Mouse (Mus musculus): ENCODE results near the gene Bsg. TPM values are rescaled to one million over a fixed set of nuclear protein-coding genes. Genes with fewer than 3 reads are reported as not detected.
"Not testable (repeated sequence)": the region's sequence is repeated elsewhere in the genome, so short reads cannot be mapped to it uniquely, and the experiment has no call there.

The Bsg gene
- total RNA-seq, 1 experiment from 2014 or later = 235 TPM

- peak in 1 of 2 experiments; percentile 36; a peak in 1 of 4 replicates for ATAC-seq (replicated peaks in 1 of 2; ENCODE audit: insufficient read depth in 1 of 2, low FRiP score in 2 of 2, low TSS enrichment in 1 of 2, low read depth in 1 of 2, poor library complexity in 2 of 2, severe bottlenecking in 2 of 2)
These were observed 8.1 kb upstream of the Bsg start for GRCm38 (mm10) chr10:79696129-79696651.

GRCm38 (mm10) chr10:79697916-79698315 is 6.4 kb upstream of the Bsg start:
- no peak for ATAC-seq (replicated peaks in 1 of 2; ENCODE audit: insufficient read depth in 1 of 2, low FRiP score in 2 of 2, low TSS enrichment in 1 of 2, low read depth in 1 of 2, poor library complexity in 2 of 2, severe bottlenecking in 2 of 2)

GRCm38 (mm10) chr10:79698459-79698858 is 5.8 kb upstream of the Bsg start:
- ATAC-seq (replicated peaks in 1 of 2; ENCODE audit: insufficient read depth in 1 of 2, low FRiP score in 2 of 2, low TSS enrichment in 1 of 2, low read depth in 1 of 2, poor library complexity in 2 of 2, severe bottlenecking in 2 of 2) = no peak

- ATAC-seq (replicated peaks in 1 of 2; ENCODE audit: insufficient read depth in 1 of 2, low FRiP score in 2 of 2, low TSS enrichment in 1 of 2, low read depth in 1 of 2, poor library complexity in 2 of 2, severe bottlenecking in 2 of 2) = no peak
These were observed 3.6 kb upstream of the Bsg start for GRCm38 (mm10) chr10:79700676-79701075.

GRCm38 (mm10) chr10:79701443-79702129 is 2.7 kb upstream of the Bsg start:
- no peak for ATAC-seq (replicated peaks in 1 of 2; ENCODE audit: insufficient read depth in 1 of 2, low FRiP score in 2 of 2, low TSS enrichment in 1 of 2, low read depth in 1 of 2, poor library complexity in 2 of 2, severe bottlenecking in 2 of 2)

GRCm38 (mm10) chr10:79702970-79703369 is 1.3 kb upstream of the Bsg start:
- ATAC-seq (replicated peaks in 1 of 2; ENCODE audit: insufficient read depth in 1 of 2, low FRiP score in 2 of 2, low TSS enrichment in 1 of 2, low read depth in 1 of 2, poor library complexity in 2 of 2, severe bottlenecking in 2 of 2) = not testable (repeated sequence)

- ATAC-seq (replicated peaks in 1 of 2; ENCODE audit: insufficient read depth in 1 of 2, low FRiP score in 2 of 2, low TSS enrichment in 1 of 2, low read depth in 1 of 2, poor library complexity in 2 of 2, severe bottlenecking in 2 of 2) = no peak
These were observed 750 bp upstream of the Bsg start for GRCm38 (mm10) chr10:79703541-79703940.

GRCm38 (mm10) chr10:79704970-79705360 is 674 bp downstream of the Bsg start:
- no peak for ATAC-seq (replicated peaks in 1 of 2; ENCODE audit: insufficient read depth in 1 of 2, low FRiP score in 2 of 2, low TSS enrichment in 1 of 2, low read depth in 1 of 2, poor library complexity in 2 of 2, severe bottlenecking in 2 of 2)

- ATAC-seq (replicated peaks in 1 of 2; ENCODE audit: insufficient read depth in 1 of 2, low FRiP score in 2 of 2, low TSS enrichment in 1 of 2, low read depth in 1 of 2, poor library complexity in 2 of 2, severe bottlenecking in 2 of 2) = no peak; a peak in 1 of 4 replicates
These were observed 1.7 kb downstream of the Bsg start for GRCm38 (mm10) chr10:79705951-79706350.

- no peak for ATAC-seq (replicated peaks in 1 of 2; ENCODE audit: insufficient read depth in 1 of 2, low FRiP score in 2 of 2, low TSS enrichment in 1 of 2, low read depth in 1 of 2, poor library complexity in 2 of 2, severe bottlenecking in 2 of 2)
These were observed 2.3 kb downstream of the Bsg start for GRCm38 (mm10) chr10:79706406-79707094.

GRCm38 (mm10) chr10:79707162-79707561 is 2.9 kb downstream of the Bsg start:
- no peak for ATAC-seq (replicated peaks in 1 of 2; ENCODE audit: insufficient read depth in 1 of 2, low FRiP score in 2 of 2, low TSS enrichment in 1 of 2, low read depth in 1 of 2, poor library complexity in 2 of 2, severe bottlenecking in 2 of 2)

GRCm38 (mm10) chr10:79707759-79708158 is 3.5 kb downstream of the Bsg start:
- no peak for ATAC-seq (replicated peaks in 1 of 2; ENCODE audit: insufficient read depth in 1 of 2, low FRiP score in 2 of 2, low TSS enrichment in 1 of 2, low read depth in 1 of 2, poor library complexity in 2 of 2, severe bottlenecking in 2 of 2)

GRCm38 (mm10) chr10:79708668-79709067 is 4.4 kb downstream of the Bsg start:
- no peak for ATAC-seq (replicated peaks in 1 of 2; ENCODE audit: insufficient read depth in 1 of 2, low FRiP score in 2 of 2, low TSS enrichment in 1 of 2, low read depth in 1 of 2, poor library complexity in 2 of 2, severe bottlenecking in 2 of 2)

- no peak for ATAC-seq (replicated peaks in 1 of 2; ENCODE audit: insufficient read depth in 1 of 2, low FRiP score in 2 of 2, low TSS enrichment in 1 of 2, low read depth in 1 of 2, poor library complexity in 2 of 2, severe bottlenecking in 2 of 2)
These were observed 5.0 kb downstream of the Bsg start for GRCm38 (mm10) chr10:79709307-79709706.

- 0 out of 4 replicates have a peak, but pooled peaks of 1 of the 2 experiments have one; percentile 15 for ATAC-seq (replicated peaks in 1 of 2; ENCODE audit: insufficient read depth in 1 of 2, low FRiP score in 2 of 2, low TSS enrichment in 1 of 2, low read depth in 1 of 2, poor library complexity in 2 of 2, severe bottlenecking in 2 of 2)
These were observed 7.7 kb downstream of the Bsg start for GRCm38 (mm10) chr10:79712029-79712428.

GRCm38 (mm10) chr10:79712499-79713126 is 8.3 kb downstream of the Bsg start:
- ATAC-seq (replicated peaks in 1 of 2; ENCODE audit: insufficient read depth in 1 of 2, low FRiP score in 2 of 2, low TSS enrichment in 1 of 2, low read depth in 1 of 2, poor library complexity in 2 of 2, severe bottlenecking in 2 of 2) = peak; percentile 46 to 51; a peak in 3 of 4 replicates

- ATAC-seq (replicated peaks in 1 of 2; ENCODE audit: insufficient read depth in 1 of 2, low FRiP score in 2 of 2, low TSS enrichment in 1 of 2, low read depth in 1 of 2, poor library complexity in 2 of 2, severe bottlenecking in 2 of 2) = no peak
These were observed 8.9 kb downstream of the Bsg start for GRCm38 (mm10) chr10:79713163-79713562.

- ATAC-seq (replicated peaks in 1 of 2; ENCODE audit: insufficient read depth in 1 of 2, low FRiP score in 2 of 2, low TSS enrichment in 1 of 2, low read depth in 1 of 2, poor library complexity in 2 of 2, severe bottlenecking in 2 of 2) = no peak
These were observed 10.7 kb downstream of the Bsg start for GRCm38 (mm10) chr10:79714996-79715395.
